Mouse (Mus musculus) thymus, postnatal 0 days (tissue): ENCODE measurements around the gene Nudt4. TPM values are rescaled to one million over a fixed set of nuclear protein-coding genes. Genes with fewer than 3 reads are reported as not detected.
A peak's percentile ranks its signal among the peaks of the same experiment; 100 is the strongest.

Source experiments
- DNase-seq: peaks from one replicate; pipeline ENCODE4 v3.0.0-alpha.2; 2015; ENCODE audit warnings: low spot score
- polyA plus RNA-seq: library from polyadenylated mRNA; unstranded; fragments of >200 nt; fragmentation: Nextera tagmentation; extraction: Ambion mirVana; gene quantifications from 2 replicates; pipeline ENCODE4 v1.2.1, GENCODE M21; 2015

Gene Nudt4
- polyA plus RNA-seq, 1 experiment from 2014 or later: 40.7 TPM

DNA sequence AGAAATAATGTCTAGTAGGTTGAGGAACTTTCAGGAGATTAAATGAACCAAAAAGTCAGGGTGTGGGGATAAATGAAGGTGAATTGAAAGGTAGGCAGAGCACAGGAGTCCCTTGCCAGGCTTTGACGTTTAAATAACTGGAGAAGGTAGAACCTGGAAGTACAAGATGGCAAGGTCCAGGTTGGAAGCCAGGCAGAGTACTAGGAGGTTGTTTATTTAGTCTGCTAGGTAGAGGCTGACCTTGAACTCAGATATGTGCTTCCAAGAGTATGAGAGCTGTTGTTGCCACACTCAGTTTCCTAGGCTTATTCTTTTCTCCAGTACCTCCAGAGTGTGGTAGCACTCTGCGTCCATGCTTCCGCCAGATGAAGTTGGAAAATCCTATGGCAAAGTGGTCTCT, 24.1 kb downstream of the Nudt4 start:
- DNase-seq: no peak

DNA sequence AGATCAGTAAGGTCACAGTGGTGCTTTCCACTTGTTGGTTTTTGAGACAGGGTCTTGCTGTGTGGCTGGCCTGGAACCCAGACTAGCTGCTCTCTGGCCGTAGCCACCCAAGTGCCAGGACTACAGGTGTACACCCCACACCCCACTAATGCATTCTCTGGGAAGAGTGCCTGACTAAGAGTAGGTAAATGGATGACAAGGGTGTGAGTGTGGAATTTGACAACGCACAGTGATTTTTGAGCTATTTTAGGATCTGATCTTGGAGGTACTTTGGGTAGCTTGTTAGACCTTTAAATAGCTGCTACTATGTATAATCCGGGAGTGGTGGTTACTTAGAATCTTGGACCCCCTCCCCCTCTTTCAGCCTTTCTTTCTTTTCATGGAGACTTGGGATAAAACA, 24.7 kb downstream of the Nudt4 start:
- DNase-seq: no peak

- DNase-seq: no peak
Measured at GRCm38 (mm10) chr10:95536222-95536541, 27.8 kb downstream of the Nudt4 start.

DNA sequence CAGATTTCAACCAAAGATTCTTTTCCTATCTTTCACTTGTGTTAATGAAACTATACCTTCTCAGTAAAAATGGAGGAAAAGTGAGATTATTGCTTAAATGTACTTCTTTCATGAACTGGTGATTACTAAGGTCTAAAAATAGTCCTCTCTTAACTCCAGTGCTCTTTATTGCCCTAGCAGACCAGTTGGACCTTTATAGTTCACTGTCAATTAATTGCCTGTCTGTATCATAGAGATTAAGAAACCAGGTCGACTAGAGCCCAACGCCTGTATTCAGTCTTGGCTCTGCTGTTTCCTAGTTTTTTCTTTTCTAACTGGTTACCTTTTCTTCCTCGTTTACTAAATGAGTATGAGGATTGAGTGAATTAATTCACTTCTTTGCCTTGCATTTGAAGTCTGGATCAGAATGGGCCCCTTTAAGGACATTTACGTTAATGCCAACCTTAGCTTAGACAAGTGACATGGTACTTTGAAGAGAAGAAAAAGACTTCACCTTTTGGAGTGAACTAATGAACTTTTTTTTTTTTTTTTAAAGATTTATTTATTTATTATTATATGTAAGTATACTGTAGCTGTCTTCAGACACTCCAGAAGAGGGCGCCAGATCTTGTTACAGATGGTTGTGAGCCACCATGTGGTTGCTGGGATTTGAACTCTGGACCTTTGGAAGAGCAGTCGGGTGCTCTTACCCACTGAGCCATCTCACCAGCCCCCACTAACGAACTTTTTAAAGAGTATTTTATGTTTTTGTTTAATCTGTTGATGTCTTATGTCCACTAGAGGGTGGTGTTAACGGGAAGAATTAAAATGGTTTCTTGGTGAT, 28.3 kb downstream of the Nudt4 start:
- no peak for DNase-seq

DNA sequence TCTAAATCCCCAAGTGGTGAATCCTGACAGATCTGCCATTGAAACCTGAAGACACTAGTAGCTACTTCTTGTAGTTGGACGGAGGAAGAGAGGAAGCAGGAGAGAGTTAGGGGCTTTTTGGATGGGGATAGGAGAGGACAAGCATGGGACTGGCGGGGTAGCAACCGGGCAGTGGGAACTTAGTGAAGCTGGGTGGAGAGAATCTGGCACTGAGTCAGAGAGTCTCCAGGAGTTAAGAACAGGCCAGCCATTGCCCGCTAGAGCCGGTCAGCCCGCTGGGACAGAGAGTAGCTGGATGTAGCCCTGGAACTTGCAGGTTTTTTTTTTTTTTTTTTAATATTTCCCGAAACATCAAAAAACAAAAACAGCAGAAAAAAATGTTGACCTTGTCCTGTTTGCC, 30.6 kb downstream of the Nudt4 start:
- DNase-seq: no peak

DNA sequence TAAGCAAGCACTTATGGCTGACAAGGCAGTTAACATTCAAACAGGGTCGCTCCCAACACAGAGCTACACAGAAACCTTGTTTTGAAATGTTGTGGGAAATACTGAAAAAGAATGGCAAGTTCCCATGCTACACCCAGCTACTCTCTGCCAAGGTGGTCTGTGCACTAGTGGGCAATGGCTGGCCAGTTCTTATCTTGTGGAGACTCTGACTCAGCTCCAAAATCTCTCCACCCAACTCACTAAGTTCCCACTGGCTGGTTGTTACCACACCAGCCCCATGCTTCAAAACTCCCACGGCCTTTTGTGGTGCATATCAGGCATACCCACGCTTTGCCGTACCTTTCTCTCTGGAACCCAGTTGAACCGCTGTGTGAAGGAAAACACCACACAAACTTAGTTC, 31.0 kb downstream of the Nudt4 start:
- no peak for DNase-seq

GRCm38 (mm10) chr10:95530551-95531121, 33.3 kb downstream of the Nudt4 start:
- no peak for DNase-seq

- DNase-seq: no peak
Measured at GRCm38 (mm10) chr10:95526495-95527122, 37.3 kb downstream of the Nudt4 start.

DNA sequence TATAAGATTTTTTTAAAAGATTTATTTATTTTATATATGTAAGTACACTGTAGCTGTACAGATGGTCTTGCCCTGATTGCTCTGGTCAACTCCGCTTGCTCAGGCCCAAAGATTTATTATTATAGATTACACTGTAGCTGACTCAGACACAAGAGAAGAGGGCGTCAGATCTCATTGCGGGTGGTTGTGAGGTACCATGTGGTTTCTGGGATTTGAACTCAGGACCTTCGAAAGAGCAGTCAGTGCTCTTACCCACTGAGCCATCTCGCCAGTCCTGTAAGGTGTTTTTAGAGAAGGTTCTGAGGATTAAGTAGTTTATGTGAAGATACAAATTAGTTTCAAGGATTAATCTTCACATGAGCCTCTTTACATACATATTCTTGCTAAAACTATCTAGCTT, 38.1 kb downstream of the Nudt4 start:
- DNase-seq: no peak

DNA sequence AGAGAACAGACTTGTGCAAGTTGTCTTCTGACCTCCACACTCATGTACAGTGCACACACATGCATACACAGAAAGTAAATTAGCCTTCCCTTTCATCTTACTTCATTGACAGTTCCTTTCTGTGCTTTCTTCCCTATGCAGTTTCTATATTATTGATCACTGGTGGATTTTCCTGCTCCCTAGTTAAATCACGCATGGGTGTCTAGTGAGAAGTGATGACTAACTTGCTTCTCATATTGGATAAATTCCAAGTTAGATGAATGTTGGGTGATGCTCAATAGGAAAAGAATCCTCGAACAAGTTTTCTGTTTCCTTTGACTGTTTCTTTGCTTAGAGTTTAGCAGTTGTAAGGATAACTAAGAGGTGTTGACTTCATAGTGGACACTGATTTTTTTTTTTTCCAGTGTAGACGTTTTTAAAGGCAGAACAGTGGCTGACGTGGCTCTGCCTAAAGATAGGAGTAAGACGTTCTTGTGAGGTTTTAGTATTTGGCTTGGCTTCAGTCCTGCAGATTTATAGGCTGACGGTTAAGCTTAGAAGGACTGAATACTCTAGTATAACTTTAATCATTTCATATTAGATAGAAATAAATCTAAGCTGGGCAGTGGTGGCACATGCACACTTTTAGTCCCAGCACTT, 38.8 kb downstream of the Nudt4 start:
- DNase-seq: no peak

- no peak for DNase-seq
Measured at GRCm38 (mm10) chr10:95517656-95518055, 46.3 kb downstream of the Nudt4 start.

GRCm38 (mm10) chr10:95515293-95515931, 48.5 kb downstream of the Nudt4 start:
- DNase-seq: peak; percentile 25

DNA sequence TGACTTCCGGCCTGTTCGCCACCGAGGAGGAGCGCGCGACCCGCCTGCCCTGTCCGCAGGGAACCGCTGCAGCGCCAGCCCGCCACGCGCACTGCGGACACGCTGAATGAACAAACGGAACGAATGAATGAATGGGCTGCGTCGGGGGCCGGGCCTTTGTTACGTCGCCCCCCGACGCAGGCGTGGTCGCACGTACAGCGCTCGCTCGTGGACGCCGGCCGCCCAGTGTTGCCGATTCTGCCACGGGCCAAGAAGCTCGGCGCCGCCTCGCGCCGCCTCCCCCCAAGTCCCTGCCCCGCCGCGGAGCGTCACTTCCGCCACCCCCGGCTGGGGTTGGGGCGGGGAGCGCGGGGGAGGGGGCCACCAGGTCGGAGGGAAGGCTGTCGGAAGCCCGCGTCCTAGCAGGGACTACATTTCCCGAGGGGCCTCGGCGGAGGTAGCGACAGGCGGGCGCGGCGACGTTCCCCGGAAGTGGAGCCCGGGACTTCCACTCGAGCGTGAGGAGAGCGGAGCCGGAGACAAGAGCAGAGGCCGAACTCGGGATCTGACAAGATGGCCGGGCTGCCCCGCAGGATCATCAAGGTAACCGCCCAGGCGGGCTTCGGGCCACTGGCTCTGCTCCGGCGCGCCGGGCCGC, 49.2 kb downstream of the Nudt4 start, which contains the start of gene Ube2n:
Gene Ube2n, plus strand, starts transcription at position 490 of the 637 bp plus-strand sequence.
- peak; percentile 97 for DNase-seq

- DNase-seq: peak; percentile 23
Measured at GRCm38 (mm10) chr10:95513768-95514556, 50.0 kb downstream of the Nudt4 start.

- DNase-seq: no peak
Measured at GRCm38 (mm10) chr10:95512635-95513034, 51.3 kb downstream of the Nudt4 start.

DNA sequence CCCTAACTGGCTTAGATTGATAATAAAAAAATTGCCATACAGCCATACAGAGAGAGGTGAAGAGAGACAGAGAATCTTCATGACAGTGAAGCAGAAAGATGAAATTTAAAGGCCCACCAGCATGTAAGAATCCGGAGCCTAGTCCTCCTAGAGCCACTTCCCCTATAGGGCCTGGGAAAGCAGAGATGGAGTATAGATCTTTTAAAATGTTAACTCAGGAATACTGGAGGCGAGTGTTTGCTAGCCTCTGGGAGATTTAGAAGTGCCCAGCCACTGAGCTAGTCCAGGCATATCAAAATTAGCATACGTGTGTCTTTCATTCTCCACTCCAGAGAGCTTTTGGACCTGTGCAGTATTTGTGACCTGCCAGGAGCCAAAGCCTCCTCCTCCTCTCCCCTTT, 54.7 kb downstream of the Nudt4 start:
- no peak for DNase-seq

- DNase-seq: no peak
Measured at GRCm38 (mm10) chr10:95508793-95509192, 55.2 kb downstream of the Nudt4 start.

DNA sequence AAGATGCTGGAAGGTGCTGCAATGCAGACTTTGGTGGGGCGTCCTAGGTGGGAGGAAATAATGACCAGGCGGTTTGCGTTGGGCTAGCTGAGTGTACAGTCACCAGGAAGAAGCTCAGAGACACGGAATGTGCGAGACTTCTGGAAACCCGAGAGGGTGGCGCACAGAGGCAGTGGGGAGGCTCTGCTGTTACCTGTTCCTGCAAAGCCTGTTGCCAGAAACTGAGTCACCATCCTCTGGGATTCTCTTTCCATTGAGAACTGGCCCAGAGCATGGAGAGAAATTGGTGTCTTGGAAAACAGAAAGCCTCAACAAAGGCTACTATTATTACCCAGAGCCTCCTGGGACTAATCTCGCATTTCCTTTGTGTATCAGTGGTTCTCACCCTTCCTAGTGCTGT, 55.8 kb downstream of the Nudt4 start:
- DNase-seq: no peak

GRCm38 (mm10) chr10:95504341-95504740, 59.6 kb downstream of the Nudt4 start:
- no peak for DNase-seq
